Mouse (Mus musculus): Measurements from ENCODE around the gene Rnf217. TPM values are rescaled to one million over a fixed set of nuclear protein-coding genes. Genes with fewer than 3 reads are reported as not detected.
A peak's percentile ranks its signal among the peaks of the same experiment; 100 is the strongest.

Gene Rnf217
- polyA plus RNA-seq, 1 experiment from 2014 or later = 1.5 TPM

DNA sequence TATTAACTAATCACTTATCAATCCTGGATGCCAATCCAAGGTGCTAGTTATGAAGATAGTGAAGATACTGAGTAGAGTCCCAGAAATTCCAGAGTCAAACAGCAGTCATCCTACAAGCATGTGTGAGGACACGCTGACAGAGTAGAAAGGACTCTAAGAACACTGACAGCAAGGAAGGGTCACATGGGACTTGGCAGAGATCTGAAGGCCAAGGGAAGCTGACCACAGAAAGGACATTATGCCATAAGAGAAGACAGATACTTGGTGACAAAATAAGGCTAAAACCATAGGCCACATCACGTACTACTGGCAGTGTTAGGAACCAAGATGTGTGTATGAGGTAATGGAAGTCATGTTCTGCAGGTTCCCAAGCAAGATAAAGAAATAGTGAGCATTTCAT, 11.1 kb downstream of the Rnf217 start:
- no peak for ATAC-seq (replicated peaks)
- no peak overlapping the region for H3K27ac ChIP-seq (replicated peaks)
- H3K9ac ChIP-seq (replicated peaks) = no peak overlapping the region
- no peaks in the 10 kb centered on the region for H3K9me3 ChIP-seq
- peaks cover 16% of the 10 kb centered on the region for H3K4me1 ChIP-seq
- H3K4me2 ChIP-seq (replicated peaks) = no peak overlapping the region
- no peaks in the 10 kb centered on the region for H3K36me3 ChIP-seq
- no peak overlapping the region for H3K4me3 ChIP-seq
- no peaks in the 10 kb centered on the region for H3K27me3 ChIP-seq
- 95% methylated on average over 2 of the region's 2 CpGs for WGBS

DNA sequence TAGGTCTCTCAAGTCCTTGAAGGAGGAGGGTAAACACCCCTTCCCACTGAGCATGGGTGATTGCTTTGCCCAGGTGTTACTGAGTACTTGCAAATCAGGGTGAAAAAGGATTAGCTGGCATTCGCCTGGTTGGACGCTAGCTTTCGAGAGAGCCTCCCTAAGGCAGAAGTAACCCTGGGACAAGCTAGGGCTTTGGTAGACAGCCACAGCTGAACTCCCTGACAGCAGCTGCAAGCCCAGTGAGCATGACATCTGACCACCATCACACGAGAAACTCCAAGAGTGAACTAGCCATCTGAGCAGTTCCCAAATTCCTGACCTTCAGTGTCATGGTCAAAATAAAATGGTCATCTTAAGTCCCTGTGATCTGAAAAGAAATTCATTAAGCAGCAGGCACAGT, 12.2 kb downstream of the Rnf217 start:
- no peak overlapping the region for H3K4me3 ChIP-seq
- H3K4me1 ChIP-seq = peaks cover 27% of the 10 kb centered on the region
- WGBS = 61% methylated on average over 4 of the region's 4 CpGs
- no peaks in the 10 kb centered on the region for H3K36me3 ChIP-seq
- H3K9ac ChIP-seq (replicated peaks) = no peak overlapping the region
- H3K4me2 ChIP-seq (replicated peaks) = no peak overlapping the region
- no peak overlapping the region for H3K27ac ChIP-seq (replicated peaks)
- H3K9me3 ChIP-seq = no peaks in the 10 kb centered on the region
- no peaks in the 10 kb centered on the region for H3K27me3 ChIP-seq
- ATAC-seq (replicated peaks) = no peak

DNA sequence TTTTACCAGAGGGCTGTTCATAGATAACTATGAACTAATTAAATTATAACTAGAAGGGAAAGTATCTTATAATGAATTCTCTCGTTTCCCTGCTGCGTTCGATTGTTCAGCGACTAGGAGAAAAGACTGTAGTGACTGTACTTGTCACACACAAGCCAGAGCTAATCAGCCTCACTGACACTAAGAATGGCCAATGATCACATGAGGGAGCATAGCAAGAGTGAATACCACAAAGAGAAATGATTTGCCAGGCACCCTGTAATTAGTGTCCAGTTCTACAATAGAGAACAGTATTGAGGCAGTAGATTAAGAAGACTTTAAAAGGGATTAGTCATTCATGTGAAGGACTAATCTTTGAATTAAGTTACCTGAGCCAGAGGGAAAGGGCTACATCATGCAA, 13.7 kb downstream of the Rnf217 start:
- Histone ChIP-seq H3K36me3 (no peaks in the 10 kb centered on the region), H3K27ac (replicated peaks) (no peak overlapping the region), H3K4me2 (replicated peaks) (no peak overlapping the region), H3K9me3 (no peaks in the 10 kb centered on the region), H3K4me3 (no peak overlapping the region), H3K4me1 (peaks cover 27% of the 10 kb centered on the region), H3K27me3 (no peaks in the 10 kb centered on the region), H3K9ac (replicated peaks) (no peak overlapping the region)
- no peak for ATAC-seq (replicated peaks)
- 24% methylated on average over 4 of the region's 4 CpGs for WGBS

DNA sequence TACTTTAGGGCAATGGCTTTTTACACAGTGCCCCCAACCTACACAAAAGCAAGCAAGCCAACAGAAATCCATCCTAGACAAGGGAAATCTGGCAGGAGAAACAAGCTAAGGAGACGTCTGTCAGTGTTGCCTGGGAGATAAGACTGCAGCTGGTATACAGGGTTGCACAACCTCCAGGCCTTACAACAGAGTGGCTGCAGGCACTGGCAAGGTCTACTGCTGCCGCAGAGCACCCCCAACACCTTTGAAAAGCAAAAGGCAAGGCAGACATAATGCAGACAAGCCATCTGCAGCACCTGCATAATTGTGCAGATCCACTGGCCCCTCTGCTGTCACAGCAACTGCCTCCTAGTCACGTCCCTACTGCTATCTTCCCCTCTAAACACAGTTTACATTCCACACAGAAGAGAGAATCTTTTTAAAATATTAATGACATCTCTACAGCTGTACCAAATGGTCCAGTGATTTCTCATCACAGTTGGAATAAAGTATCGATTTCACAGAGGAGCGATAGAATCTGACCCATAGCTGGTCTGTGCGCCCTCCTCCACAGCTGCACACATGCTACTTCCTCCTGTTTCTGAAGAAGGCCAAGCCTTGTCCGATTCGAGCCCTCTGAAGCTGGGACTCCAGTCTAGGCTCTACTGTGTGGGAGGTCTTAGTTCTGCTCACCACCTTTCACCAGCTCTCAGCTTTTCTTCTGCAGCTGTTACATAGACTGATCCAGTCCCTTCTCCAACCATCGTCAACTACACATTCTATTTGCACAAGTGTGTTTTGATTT, 16.1 kb downstream of the Rnf217 start:
- no peaks in the 10 kb centered on the region for H3K36me3 ChIP-seq
- H3K27me3 ChIP-seq = no peaks in the 10 kb centered on the region
- peaks cover 27% of the 10 kb centered on the region for H3K4me1 ChIP-seq
- no peak overlapping the region for H3K4me3 ChIP-seq
- H3K27ac ChIP-seq (replicated peaks) = peak overlapping the region; percentile 56
- H3K4me2 ChIP-seq (replicated peaks) = no peak overlapping the region
- H3K9ac ChIP-seq (replicated peaks) = no peak overlapping the region
- peak; percentile 90 for ATAC-seq (replicated peaks)
- 45% methylated on average over 9 of the region's 9 CpGs for WGBS
- no peaks in the 10 kb centered on the region for H3K9me3 ChIP-seq

DNA sequence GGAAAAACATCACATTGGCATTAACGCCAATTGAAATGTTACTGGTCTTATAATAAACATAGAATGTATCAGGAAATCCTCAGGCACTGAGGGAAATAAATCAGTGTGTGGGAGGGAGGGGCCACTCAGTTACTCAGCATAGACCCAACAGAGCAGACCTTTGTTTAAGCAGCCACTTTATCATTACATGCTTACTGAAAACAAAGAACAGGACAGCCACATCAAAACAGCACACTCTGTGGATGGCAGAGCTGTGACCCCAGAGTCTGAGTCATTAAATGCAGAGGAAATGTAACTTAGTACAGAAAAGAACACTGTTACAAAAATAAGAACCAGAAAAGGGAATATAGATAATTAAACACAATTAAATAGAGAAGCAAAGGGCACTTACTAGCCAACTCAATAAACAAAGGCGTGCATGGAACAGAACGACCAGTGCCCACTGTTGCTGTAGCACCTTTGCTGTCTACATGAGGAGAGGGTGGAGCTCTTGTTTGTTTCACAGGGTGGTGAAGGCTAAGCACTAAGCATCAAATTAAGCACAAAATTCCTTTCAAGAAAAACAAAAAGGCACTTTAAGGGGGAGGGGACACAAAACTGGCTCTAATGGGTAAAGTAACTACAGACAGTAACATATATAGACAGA, 16.8 kb downstream of the Rnf217 start:
- H3K27me3 ChIP-seq = no peaks in the 10 kb centered on the region
- WGBS = 39% methylated on average over 3 of the region's 3 CpGs
- peak overlapping the region; percentile 56 for H3K27ac ChIP-seq (replicated peaks)
- H3K9me3 ChIP-seq = no peaks in the 10 kb centered on the region
- H3K9ac ChIP-seq (replicated peaks) = no peak overlapping the region
- peak; percentile 58 for ATAC-seq (replicated peaks)
- H3K4me3 ChIP-seq = no peak overlapping the region
- peaks cover 27% of the 10 kb centered on the region for H3K4me1 ChIP-seq
- no peaks in the 10 kb centered on the region for H3K36me3 ChIP-seq
- H3K4me2 ChIP-seq (replicated peaks) = no peak overlapping the region

DNA sequence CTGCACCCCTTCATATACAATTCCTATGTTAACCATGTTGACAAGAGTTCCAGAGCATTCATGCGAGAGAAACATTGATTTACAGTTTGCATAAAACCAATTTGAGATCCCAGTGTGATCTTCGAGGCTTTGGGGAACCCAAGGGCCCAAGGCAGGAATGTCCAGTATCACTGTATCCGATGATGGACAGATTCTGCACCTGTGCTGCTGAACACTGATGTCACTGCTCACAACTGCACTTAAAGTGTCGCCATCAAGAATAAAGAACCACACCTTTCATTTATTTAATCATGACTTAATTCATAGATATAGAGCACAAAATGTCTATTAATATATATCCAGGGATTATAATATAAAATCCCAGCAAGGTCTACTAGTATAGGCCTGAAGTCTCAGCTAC, 28.3 kb downstream of the Rnf217 start:
- H3K27me3 ChIP-seq = no peaks in the 10 kb centered on the region
- H3K9ac ChIP-seq (replicated peaks) = no peak overlapping the region
- H3K27ac ChIP-seq (replicated peaks) = no peak overlapping the region
- no peak overlapping the region for H3K4me2 ChIP-seq (replicated peaks)
- WGBS = 96% methylated on average over 4 of the region's 4 CpGs
- no peaks in the 10 kb centered on the region for H3K4me1 ChIP-seq
- H3K9me3 ChIP-seq = no peaks in the 10 kb centered on the region
- H3K36me3 ChIP-seq = no peaks in the 10 kb centered on the region
- no peak for ATAC-seq (replicated peaks)
- no peak overlapping the region for H3K4me3 ChIP-seq

DNA sequence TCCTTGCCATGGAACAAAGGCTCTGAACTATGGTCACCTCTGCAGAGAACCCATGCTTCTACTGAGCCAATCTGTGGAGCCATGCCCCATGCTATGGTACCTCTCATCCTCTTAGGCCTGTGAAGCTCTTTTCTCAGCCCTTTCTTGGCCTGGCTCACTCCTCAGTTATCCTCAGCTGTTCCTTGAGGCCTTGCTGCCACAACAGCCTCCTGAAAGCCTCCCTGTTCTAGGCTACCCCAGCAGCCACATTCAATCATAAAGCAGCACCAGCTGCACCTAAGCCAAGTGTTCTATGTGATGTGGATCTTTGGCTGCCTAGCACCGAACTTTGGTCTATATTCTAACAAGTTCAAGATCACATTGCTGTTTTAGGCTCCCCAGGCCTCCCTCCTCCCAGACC, 28.9 kb downstream of the Rnf217 start:
- no peaks in the 10 kb centered on the region for H3K27me3 ChIP-seq
- H3K27ac ChIP-seq (replicated peaks) = no peak overlapping the region
- H3K4me3 ChIP-seq = no peak overlapping the region
- no peak overlapping the region for H3K4me2 ChIP-seq (replicated peaks)
- H3K9me3 ChIP-seq = no peaks in the 10 kb centered on the region
- WGBS = 89% methylated on average over 1 of the region's 1 CpGs
- H3K36me3 ChIP-seq = no peaks in the 10 kb centered on the region
- ATAC-seq (replicated peaks) = no peak
- H3K4me1 ChIP-seq = no peaks in the 10 kb centered on the region
- no peak overlapping the region for H3K9ac ChIP-seq (replicated peaks)

DNA sequence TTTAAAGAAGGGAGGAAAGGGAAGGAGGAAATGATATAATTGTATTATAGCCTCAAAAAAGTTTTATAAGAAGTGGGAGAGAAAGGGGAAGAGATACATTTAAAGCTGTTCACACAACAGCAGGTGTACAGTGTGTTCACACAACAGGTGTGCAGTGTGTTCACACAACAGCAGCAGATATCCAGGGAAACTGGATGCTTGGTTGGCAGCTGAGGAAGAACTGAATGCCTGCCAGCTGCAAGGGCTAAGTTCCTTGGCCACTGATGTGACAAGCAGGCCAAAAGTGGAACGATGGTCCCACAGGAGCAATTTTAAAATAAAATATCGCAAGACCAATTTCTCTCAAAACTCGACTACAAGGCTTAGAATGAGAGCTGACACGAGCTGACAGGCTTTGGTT, 35.7 kb downstream of the Rnf217 start:
- H3K4me2 ChIP-seq (replicated peaks) = no peak overlapping the region
- H3K9ac ChIP-seq (replicated peaks) = no peak overlapping the region
- 91% methylated on average over 4 of the region's 4 CpGs for WGBS
- H3K9me3 ChIP-seq = no peaks in the 10 kb centered on the region
- no peak overlapping the region for H3K4me3 ChIP-seq
- no peak overlapping the region for H3K27ac ChIP-seq (replicated peaks)
- H3K27me3 ChIP-seq = no peaks in the 10 kb centered on the region
- H3K36me3 ChIP-seq = no peaks in the 10 kb centered on the region
- no peak for ATAC-seq (replicated peaks)
- H3K4me1 ChIP-seq = no peaks in the 10 kb centered on the region

DNA sequence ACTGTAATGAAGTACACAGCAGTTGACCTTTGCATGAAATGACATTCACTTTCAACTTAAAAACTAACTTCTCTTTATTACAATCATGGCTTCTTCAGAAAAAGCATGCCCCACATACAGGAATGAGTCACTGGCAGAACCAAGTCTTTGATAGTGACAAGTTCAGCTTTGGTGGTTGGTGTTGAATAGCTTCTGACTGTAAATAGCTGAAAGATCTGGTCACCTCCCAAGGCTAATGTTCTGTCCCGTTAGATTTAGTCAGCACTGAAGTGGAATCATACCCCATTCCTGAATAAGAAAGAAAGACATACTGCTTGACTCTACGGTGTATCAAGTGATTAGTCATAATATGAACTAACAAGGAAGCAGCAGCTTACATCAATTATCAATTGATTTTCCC, 51.7 kb downstream of the Rnf217 start:
- WGBS = 88% methylated on average over 2 of the region's 2 CpGs

DNA sequence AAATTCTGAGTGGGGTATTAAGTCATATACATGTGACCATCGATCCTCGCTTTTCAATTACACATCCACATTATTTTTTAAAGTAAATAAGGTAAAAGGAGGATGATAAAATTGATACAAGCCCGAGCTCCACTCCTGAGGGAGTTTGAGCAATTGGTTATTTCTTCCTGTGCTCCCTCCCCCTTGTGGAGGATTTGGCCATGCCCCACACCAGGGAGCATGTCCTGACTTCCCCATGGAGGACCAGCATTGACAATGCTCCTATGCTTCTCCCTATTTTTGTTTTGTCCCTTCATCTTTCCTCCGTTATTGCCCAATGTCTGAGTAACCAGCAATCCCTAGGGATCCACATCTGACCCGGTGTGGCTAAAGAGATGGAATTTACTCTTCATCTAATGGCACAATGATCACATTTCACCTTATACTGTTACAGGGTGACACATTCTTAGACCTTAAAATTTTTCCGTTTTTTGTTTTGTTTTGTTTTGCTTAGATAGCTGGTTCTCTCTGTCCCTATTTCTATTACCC, 53.5 kb downstream of the Rnf217 start:
- Histone ChIP-seq H3K4me1 (peaks cover 9% of the 10 kb centered on the region; the same call in 1 of the 2 replicates), H3K4me2 (replicated peaks) (no peak overlapping the region), H3K4me3 (no peak overlapping the region), H3K27ac (replicated peaks) (no peak overlapping the region), H3K9ac (replicated peaks) (no peak overlapping the region), H3K27me3 (no peaks in the 10 kb centered on the region), H3K36me3 (no peaks in the 10 kb centered on the region), H3K9me3 (no peaks in the 10 kb centered on the region)
- ATAC-seq (replicated peaks) = no peak
- WGBS = 94% methylated on average over 6 of the region's 6 CpGs

More for the DNA sequence above, 51.7 kb downstream of the Rnf217 start:
- Histone ChIP-seq H3K36me3 (no peaks in the 10 kb centered on the region), H3K9me3 (no peaks in the 10 kb centered on the region), H3K27ac (replicated peaks) (no peak overlapping the region), H3K4me3 (no peak overlapping the region), H3K4me1 (no peaks in the 10 kb centered on the region), H3K27me3 (no peaks in the 10 kb centered on the region), H3K9ac (replicated peaks) (no peak overlapping the region), H3K4me2 (replicated peaks) (no peak overlapping the region)
- no peak for ATAC-seq (replicated peaks)

DNA sequence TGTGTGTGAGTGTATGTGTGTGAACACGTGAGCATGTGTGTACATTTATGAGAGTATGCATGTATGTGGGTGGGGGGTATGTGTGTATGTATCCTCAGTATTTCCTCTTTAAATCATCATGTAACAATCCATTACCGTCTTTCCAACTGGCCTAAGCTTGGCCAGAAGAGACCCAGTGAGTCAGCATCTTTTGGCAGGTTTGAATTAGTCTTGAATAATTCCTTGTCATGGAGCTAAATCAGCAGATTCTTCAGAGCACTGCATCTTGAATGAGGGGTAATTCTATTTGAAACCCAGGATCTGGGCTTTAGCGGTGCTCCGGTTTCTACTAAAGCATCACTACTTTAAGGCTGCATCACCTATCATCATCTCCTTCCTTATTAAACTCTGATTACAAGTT, 55.7 kb downstream of the Rnf217 start:
- ATAC-seq (replicated peaks) = no peak
- H3K36me3 ChIP-seq = no peaks in the 10 kb centered on the region
- H3K4me3 ChIP-seq = no peak overlapping the region
- H3K9me3 ChIP-seq = no peaks in the 10 kb centered on the region
- no peak overlapping the region for H3K9ac ChIP-seq (replicated peaks)
- no peaks in the 10 kb centered on the region for H3K27me3 ChIP-seq
- H3K27ac ChIP-seq (replicated peaks) = no peak overlapping the region
- no peak overlapping the region for H3K4me2 ChIP-seq (replicated peaks)
- WGBS = 89% methylated on average over 4 of the region's 4 CpGs
- peaks cover 9% of the 10 kb centered on the region; the same call in 1 of the 2 replicates for H3K4me1 ChIP-seq

DNA sequence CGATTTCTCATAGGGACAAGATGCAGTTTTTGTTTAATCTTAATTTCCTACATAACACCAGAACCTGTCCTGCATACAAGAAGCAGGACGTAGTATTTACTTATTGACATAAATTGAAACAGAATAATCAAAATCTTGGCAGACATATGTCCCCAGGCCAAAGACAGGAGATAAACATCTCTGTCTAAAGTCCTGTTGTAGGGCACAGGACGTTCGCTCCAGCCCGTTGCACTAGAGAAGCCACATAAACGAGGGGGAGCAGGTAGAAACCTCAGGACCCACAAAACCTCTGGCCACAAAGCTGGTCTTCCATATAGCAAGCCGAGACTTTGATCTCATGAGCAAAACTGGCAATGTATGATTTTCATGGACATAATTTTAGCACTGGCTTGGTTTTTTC, 57.1 kb downstream of the Rnf217 start:
- Histone ChIP-seq H3K9ac (replicated peaks) (no peak overlapping the region), H3K27ac (replicated peaks) (peak overlapping the region; percentile 68), H3K9me3 (no peaks in the 10 kb centered on the region), H3K4me2 (replicated peaks) (no peak overlapping the region), H3K4me3 (no peak overlapping the region), H3K27me3 (no peaks in the 10 kb centered on the region), H3K4me1 (peaks cover 9% of the 10 kb centered on the region; the same call in 1 of the 2 replicates), H3K36me3 (no peaks in the 10 kb centered on the region)
- ATAC-seq (replicated peaks) = no peak
- 75% methylated on average over 7 of the region's 7 CpGs for WGBS

All from forebrain, embryonic 15.5 days (tissue).